ENCODE assay signal across 15 mouse cellular contexts in genomic region chr16:91366567-91366966, GRCm38 (mm10). TPM values are rescaled to one million over a fixed set of nuclear protein-coding genes. Genes with fewer than 3 reads are reported as not detected.
A peak's percentile ranks its signal among the peaks of the same experiment; 100 is the strongest.
DNase-seq lines count a peak whose midpoint lies in the region; ATAC-seq lines count a peak whose summit lies in the region.
"Had no signal": no experiment of that assay in that cellular context is flagged by ENCODE, and none has a peak within 500 bp of the region (broad histone marks: within the 10 kb centered on the region; RNA-seq: fewer than 3 reads in every experiment).

No protein-coding gene starts in this region.

- peaks cover 27% of the 10 kb centered on the region for H3K4me1 ChIP-seq in lung, embryonic 16.5 days (replicated peaks; ENCODE audit: control insufficient read depth, insufficient read depth, low read length)
- H3K4me1 ChIP-seq in midbrain, embryonic 16.5 days (ENCODE audit: control insufficient read depth, insufficient read depth, low read length), result no peaks in the 10 kb centered on the region
- H3K4me1 ChIP-seq: limb, embryonic 12.5 days had no signal

- no peak overlapping the region for H3K9ac ChIP-seq in lung, embryonic 16.5 days (ENCODE audit: low read length)
- H3K9ac ChIP-seq in midbrain, embryonic 16.5 days (ENCODE audit: low read depth, low read length), result no peak overlapping the region
- H3K9ac ChIP-seq: limb, embryonic 12.5 days had no signal

- no peaks in the 10 kb centered on the region for H3K27me3 ChIP-seq in lung, embryonic 16.5 days (ENCODE audit: control insufficient read depth, insufficient read depth, low read depth, low read length)
- no peaks in the 10 kb centered on the region for H3K27me3 ChIP-seq in midbrain, embryonic 16.5 days (ENCODE audit: control insufficient read depth, insufficient read depth, low read depth, low read length)
- H3K27me3 ChIP-seq: limb, embryonic 12.5 days had no signal

- peaks cover 2% of the 10 kb centered on the region; the same call in 1 of the 2 replicates for H3K79me2 ChIP-seq in macrophage (ENCODE audit: inconsistent target)

- no peak overlapping the region for H3K4me2 ChIP-seq in lung, embryonic 16.5 days (ENCODE audit: low read depth, low read length)
- H3K4me2 ChIP-seq in midbrain, embryonic 16.5 days (ENCODE audit: low read length), result no peak overlapping the region
- H3K4me2 ChIP-seq: limb, embryonic 12.5 days had no signal

- no peak for ATAC-seq in lung, embryonic 16.5 days (ENCODE audit: low read depth)
- ATAC-seq in activated CD4-positive, CD25-positive, alpha-beta regulatory T cell, adult 4 months, result peak; percentile 98
- ATAC-seq in midbrain, embryonic 16.5 days, result no peak

- no peak overlapping the region for H3K4me3 ChIP-seq in lung, embryonic 16.5 days (ENCODE audit: low read length)
- no peak overlapping the region for H3K4me3 ChIP-seq in macrophage (ENCODE audit: inconsistent target)
- no peak overlapping the region for H3K4me3 ChIP-seq in midbrain, embryonic 16.5 days (ENCODE audit: low read depth, low read length)
- H3K4me3 ChIP-seq: limb, embryonic 12.5 days had no signal

- no peaks in the 10 kb centered on the region for H3K36me3 ChIP-seq in lung, embryonic 16.5 days (ENCODE audit: control insufficient read depth, insufficient read depth, low read length)
- no peaks in the 10 kb centered on the region for H3K36me3 ChIP-seq in macrophage (ENCODE audit: inconsistent target)
- no peaks in the 10 kb centered on the region for H3K36me3 ChIP-seq in midbrain, embryonic 16.5 days (ENCODE audit: control insufficient read depth, insufficient read depth, low read length)
- H3K36me3 ChIP-seq: limb, embryonic 12.5 days had no signal

- intact Hi-C loops in left cerebral cortex, postnatal 10 days (cut with DNase I), result no loop called here

- 0 out of 2 replicates have a peak overlapping the region, but pooled peaks have one; percentile 7 for H3K27ac ChIP-seq in lung, embryonic 16.5 days (ENCODE audit: low read length)
- peak overlapping the region; percentile 99 for H3K27ac ChIP-seq in macrophage
- no peak overlapping the region for H3K27ac ChIP-seq in midbrain, embryonic 16.5 days (ENCODE audit: low read length)
- H3K27ac ChIP-seq: kidney, postnatal 0 days; limb, embryonic 12.5 days had no signal

- no peak for DNase-seq in lung, postnatal 10 days
- peak; percentile 50 to 57 for DNase-seq in thymus, postnatal 10 days (ENCODE audit: low spot score in 2 of 2)
- DNase-seq in left cerebral cortex, postnatal 10 days (ENCODE audit: extremely low spot score in 1 of 2, low spot score in 2 of 2), result no peak
- DNase-seq in right cerebral cortex, adult 18-20 months, result no peak
- DNase-seq: adrenal gland, postnatal 25 days; cerebellum, postnatal 36 days; gastrocnemius, postnatal 10 days had no signal

- H3K9me3 ChIP-seq in lung, embryonic 16.5 days (ENCODE audit: control insufficient read depth, low read length), result peaks cover 6% of the 10 kb centered on the region; the same call in 1 of the 2 replicates
- H3K9me3 ChIP-seq in midbrain, embryonic 16.5 days (replicated peaks; ENCODE audit: control insufficient read depth, low read length, poor library complexity, severe bottlenecking), result no peaks in the 10 kb centered on the region
- H3K9me3 ChIP-seq: limb, embryonic 12.5 days had no signal

RNA-seq across cellular contexts. Expression of gene Ifnar2, which starts 6.0 kb away (rescaled TPM):
- polyA plus RNA-seq in lung, embryonic 16.5 days (2015; fragmentation: Nextera tagmentation; extraction: Ambion mirVana), result 69.6 and 73.0 TPM in 2 replicates
- 10 to 100 TPM; 48.1 to 49.2 TPM for polyA plus RNA-seq in activated CD4-positive, CD25-positive, alpha-beta regulatory T cell, adult 4 months (2017; shearing (Covaris generic))
- total RNA-seq in macrophage (2018; cell fraction: chromatin; rRNA removed), result 100 to 1,000 TPM; 154 to 353 (median 191) TPM
- 100 to 1,000 TPM; 175 to 241 (median 207) TPM for total RNA-seq in macrophage (2018; cell fraction: cytosol; rRNA removed)
- 100 to 1,000 TPM; 188 to 308 (median 236) TPM for total RNA-seq in macrophage (2018; cell fraction: nucleus; rRNA removed)
- 183 to 327 TPM (median 193 TPM) in 3 replicates for polyA plus RNA-seq in macrophage (2018)
- polyA plus RNA-seq in midbrain, embryonic 16.5 days (2015; fragmentation: Nextera tagmentation; extraction: Ambion mirVana), result 35.4 and 38.7 TPM in 2 replicates
- 10 to 100 TPM; 20.9 to 22.0 TPM for total RNA-seq in left cerebral cortex, postnatal 10 days (2021)

RNA-seq across cellular contexts. Expression of gene Gm21970, which starts 25.0 kb away (rescaled TPM):
- polyA plus RNA-seq in lung, embryonic 16.5 days (2015; fragmentation: Nextera tagmentation; extraction: Ambion mirVana), result not detected in 2 replicates
- polyA plus RNA-seq in activated CD4-positive, CD25-positive, alpha-beta regulatory T cell, adult 4 months (2017; shearing (Covaris generic)), result 1 to 10 TPM in 1 of 2 experiments, not detected in 1; 1.9 TPM
- not detected for total RNA-seq in macrophage (2018; cell fraction: chromatin; rRNA removed)
- total RNA-seq in macrophage (2018; cell fraction: cytosol; rRNA removed), result under 1 TPM in 8 of 26 experiments, not detected in 18; 0.23 to 0.80 (median 0.37) TPM
- total RNA-seq in macrophage (2018; cell fraction: nucleus; rRNA removed), result 1 to 10 TPM in 1 of 26 experiments, not detected in 25; 1.6 TPM
- polyA plus RNA-seq in macrophage (2018), result not detected in 3 replicates
- polyA plus RNA-seq in midbrain, embryonic 16.5 days (2015; fragmentation: Nextera tagmentation; extraction: Ambion mirVana), result not detected in 2 replicates
- total RNA-seq in left cerebral cortex, postnatal 10 days (2021), result not detected
- total RNA-seq: adrenal gland, postnatal 25 days; gastrocnemius, postnatal 10 days; midbrain, postnatal 0 days had no signal
- polyA plus RNA-seq: hindbrain, embryonic 11.5 days; kidney, postnatal 0 days; limb, embryonic 12.5 days; midbrain, postnatal 0 days had no signal

RNA-seq across cellular contexts. Expression of gene Il10rb, which starts 39.4 kb away (rescaled TPM):
- 56.8 and 61.5 TPM in 2 replicates for polyA plus RNA-seq in lung, embryonic 16.5 days (2015; fragmentation: Nextera tagmentation; extraction: Ambion mirVana)
- polyA plus RNA-seq in activated CD4-positive, CD25-positive, alpha-beta regulatory T cell, adult 4 months (2017; shearing (Covaris generic)), result 100 to 1,000 TPM; 108 to 129 TPM
- total RNA-seq in macrophage (2018; cell fraction: chromatin; rRNA removed), result 100 to 1,000 TPM; 195 to 513 (median 266) TPM
- 100 to 1,000 TPM; 302 to 435 (median 372) TPM for total RNA-seq in macrophage (2018; cell fraction: cytosol; rRNA removed)
- total RNA-seq in macrophage (2018; cell fraction: nucleus; rRNA removed), result 100 to 1,000 TPM; 321 to 683 (median 404) TPM
- 357 to 533 TPM (median 380 TPM) in 3 replicates for polyA plus RNA-seq in macrophage (2018)
- 10.4 and 11.1 TPM in 2 replicates for polyA plus RNA-seq in midbrain, embryonic 16.5 days (2015; fragmentation: Nextera tagmentation; extraction: Ambion mirVana)
- total RNA-seq in left cerebral cortex, postnatal 10 days (2021), result 1 to 10 TPM; 7.9 to 8.9 TPM

Comparison
In these comparisons a context has a peak if more than half of its experiments do, and no peak if none do; other contexts are left out.
1. DNase-seq: peak in thymus, postnatal 10 days (2 of 2); none in lung, postnatal 10 days (single experiment), left cerebral cortex, postnatal 10 days (0 of 2) and right cerebral cortex, adult 18-20 months (single experiment).